Mouse (Mus musculus): ENCODE data around the gene Gipr.

DNA sequence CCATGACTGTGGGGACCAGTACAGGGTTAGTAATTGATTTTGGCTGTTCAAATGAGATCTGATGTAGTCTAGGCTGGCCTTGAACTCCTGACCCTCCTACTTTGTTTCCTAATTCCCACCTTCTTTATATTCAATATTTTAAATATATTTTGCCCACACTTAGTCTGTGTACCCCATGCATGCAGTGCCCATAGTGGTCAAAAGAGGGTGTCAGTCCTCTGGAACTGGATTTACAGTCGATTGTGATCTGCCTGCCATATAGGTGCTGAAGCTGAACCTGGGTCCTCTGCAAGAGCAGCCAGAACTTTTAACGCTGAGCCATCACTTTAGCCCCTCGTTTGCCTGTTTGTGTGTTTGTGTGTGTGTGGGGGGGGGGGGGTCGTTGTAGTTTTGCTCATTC, 35.3 kb downstream of the Gipr start:
- TF ChIP-seq CTCF (IDR thresholded peaks at IDR 0.05; ENCODE audit: extremely low read depth, insufficient read depth, insufficient read length, insufficient replicate concordance) (no peak), POLR2A (IDR thresholded peaks at IDR 0.05; ENCODE audit: low read depth, low read length) (no peak)

Measured in spleen, adult 2 months (tissue).